Mouse (Mus musculus): ENCODE measurements at regions not wholly inside any gene's neighbourhood (a gene's known extent, or its start where the extent isn't known, plus 50 kb on each side); places are given as distances from the start of the nearest gene placed in this dataset.

DNA sequence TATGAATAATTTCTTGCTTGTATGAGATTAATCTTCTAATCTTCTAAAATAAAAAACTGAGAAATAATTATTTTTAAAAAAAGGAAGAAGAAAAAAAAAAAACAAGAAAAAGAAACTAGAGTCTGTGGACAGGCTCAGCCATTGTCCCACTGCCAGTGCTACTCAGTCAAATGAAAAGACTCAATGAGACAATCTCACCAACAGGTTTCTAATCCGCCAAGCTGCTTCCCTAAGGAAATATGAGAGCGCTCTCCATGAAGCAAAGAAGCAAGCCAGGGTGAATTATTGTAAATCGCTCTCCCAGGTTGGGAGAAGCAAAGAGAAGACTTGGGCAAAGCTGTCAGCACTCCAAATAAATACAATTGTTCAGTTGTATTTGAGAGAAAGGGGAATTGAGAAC lies 396.3 kb downstream of the Galc start:
- Histone ChIP-seq H3K36me3 (ENCODE audit: control insufficient read depth, insufficient read depth, low read length, poor library complexity, severe bottlenecking) (no peaks in the 10 kb centered on the region), H3K4me1 (ENCODE audit: control insufficient read depth in 2 of 2, insufficient read depth in 2 of 2, low read length in 2 of 2, poor library complexity in 1 of 2) (no peaks in the 10 kb centered on the region), H3K9me3 (ENCODE audit: control insufficient read depth, insufficient read depth, low read depth, low read length) (no peaks in the 10 kb centered on the region), H3K27ac (ENCODE audit: insufficient read depth, low read depth, low read length, poor library complexity, severe bottlenecking) (no peak overlapping the region), H3K4me3 (ENCODE audit: insufficient read depth in 1 of 2, low read depth in 1 of 2, low read length in 2 of 2, poor library complexity in 1 of 2, severe bottlenecking in 1 of 2) (no peak overlapping the region), H3K9ac (ENCODE audit: insufficient read depth, low read depth, low read length, poor library complexity, severe bottlenecking) (no peak overlapping the region)
- DNase-seq (ENCODE audit: low read depth, low spot score): no peak
- in situ Hi-C loops (cut with MboI; ENCODE audit: low sequenced_read_pairs in 2 of 2, unreplicated experiment in 2 of 2): no loop called here
- TF ChIP-seq HCFC1 (IDR thresholded peaks at IDR 0.05; ENCODE audit: borderline replicate concordance, insufficient read depth, low read length) (no peak), CHD2 (IDR thresholded peaks at IDR 0.05; ENCODE audit: low read depth, low read length) (no peak), MAFK (IDR thresholded peaks at IDR 0.05; ENCODE audit: insufficient read depth, low read depth, low read length) (no peak), ZC3H11A (IDR thresholded peaks at IDR 0.05; ENCODE audit: borderline replicate concordance, low read depth, low read length) (no peak), ZNF384 (IDR thresholded peaks at IDR 0.05; ENCODE audit: low read depth, low read length) (no peak)

DNA sequence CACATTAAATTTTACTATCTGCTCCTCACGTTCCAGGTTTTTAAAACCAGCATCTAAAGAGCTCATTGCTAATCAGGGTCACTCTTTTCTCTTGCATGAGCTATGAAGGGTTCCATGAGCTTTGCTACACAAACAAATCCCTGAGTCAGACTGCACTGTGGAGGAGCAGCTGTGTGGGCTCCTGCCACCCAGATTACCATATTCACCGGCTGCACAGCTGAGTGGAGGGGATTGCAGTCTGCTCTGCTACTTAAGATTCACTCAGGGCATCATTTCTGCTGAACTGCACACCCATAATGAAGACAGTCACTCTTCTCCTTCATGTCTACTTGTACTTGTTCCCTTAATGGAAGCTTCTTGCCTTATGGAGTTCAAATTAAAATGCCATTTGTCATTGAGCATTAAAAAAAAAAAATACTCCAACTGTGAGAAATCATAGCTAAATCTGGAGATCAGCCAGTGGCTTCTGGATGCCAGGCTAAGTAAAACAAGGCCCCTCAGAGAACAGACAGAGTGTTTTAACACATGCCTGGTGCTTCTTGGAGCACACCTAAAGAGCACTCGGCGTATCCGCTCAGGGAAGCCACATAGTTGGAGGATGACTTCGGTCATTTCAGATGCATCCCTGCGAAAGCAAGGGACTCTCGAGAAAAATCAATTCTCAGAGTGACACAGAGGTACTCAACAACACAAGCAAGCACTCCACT lies 422.9 kb downstream of the Galc start:
- TF ChIP-seq ZNF384 (IDR thresholded peaks at IDR 0.05; ENCODE audit: low read depth, low read length): no peak
- no peak for TF ChIP-seq MAFK (IDR thresholded peaks at IDR 0.05; ENCODE audit: insufficient read depth, low read depth, low read length)
- no peak for TF ChIP-seq ZC3H11A (IDR thresholded peaks at IDR 0.05; ENCODE audit: borderline replicate concordance, low read depth, low read length)
- TF ChIP-seq CHD2 (IDR thresholded peaks at IDR 0.05; ENCODE audit: low read depth, low read length): no peak
- TF ChIP-seq HCFC1 (IDR thresholded peaks at IDR 0.05; ENCODE audit: borderline replicate concordance, insufficient read depth, low read length): no peak
- in situ Hi-C loops (cut with MboI; ENCODE audit: low sequenced_read_pairs in 2 of 2, unreplicated experiment in 2 of 2): no loop called here

DNA sequence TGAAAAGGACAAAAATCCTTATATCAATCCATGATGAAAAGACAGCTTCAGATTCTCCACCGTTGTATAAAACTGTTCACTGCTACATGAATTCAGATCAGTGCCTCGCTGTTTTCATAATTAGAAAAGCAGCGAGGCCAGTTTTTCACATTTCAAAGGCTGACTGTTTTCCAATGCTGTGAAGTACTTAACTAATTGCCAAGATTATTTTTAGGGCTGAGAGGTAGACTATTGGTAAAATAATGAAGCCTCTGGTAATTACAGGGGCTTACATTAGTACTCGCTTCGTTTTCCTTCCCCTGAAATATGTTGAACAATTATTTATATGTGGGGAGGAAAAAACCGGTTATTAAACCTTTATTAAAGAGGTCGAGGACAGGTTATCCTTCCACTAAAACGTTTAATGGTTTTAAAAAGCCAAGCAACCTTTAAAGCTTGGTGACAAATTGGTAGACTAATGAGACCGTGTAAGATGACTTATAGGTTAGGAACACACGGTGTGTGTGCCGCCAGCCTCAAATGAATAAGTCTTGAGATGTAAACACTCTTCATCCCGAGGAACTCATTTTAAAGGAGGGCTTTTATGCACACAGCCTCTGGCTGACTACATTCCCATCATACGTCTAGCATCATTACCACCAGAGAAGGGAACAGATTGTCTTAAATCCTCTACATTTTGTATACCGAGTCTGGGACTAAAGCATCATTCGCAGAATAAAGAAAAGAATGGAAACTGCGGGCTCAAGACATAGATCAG lies 465.7 kb downstream of the Galc start:
- no peak overlapping the region for H3K4me3 ChIP-seq (ENCODE audit: insufficient read depth in 1 of 2, low read depth in 1 of 2, low read length in 2 of 2, poor library complexity in 1 of 2, severe bottlenecking in 1 of 2)
- TF ChIP-seq ZNF384 (IDR thresholded peaks at IDR 0.05; ENCODE audit: low read depth, low read length): no peak
- no peak for TF ChIP-seq ZC3H11A (IDR thresholded peaks at IDR 0.05; ENCODE audit: borderline replicate concordance, low read depth, low read length)
- TF ChIP-seq CHD2 (IDR thresholded peaks at IDR 0.05; ENCODE audit: low read depth, low read length): no peak
- no peak for TF ChIP-seq HCFC1 (IDR thresholded peaks at IDR 0.05; ENCODE audit: borderline replicate concordance, insufficient read depth, low read length)
- no peak for TF ChIP-seq MAFK (IDR thresholded peaks at IDR 0.05; ENCODE audit: insufficient read depth, low read depth, low read length)
- DNase-seq (ENCODE audit: low read depth, low spot score): no peak
- no peaks in the 10 kb centered on the region for H3K36me3 ChIP-seq (ENCODE audit: control insufficient read depth, insufficient read depth, low read length, poor library complexity, severe bottlenecking)
- no peaks in the 10 kb centered on the region for H3K9me3 ChIP-seq (ENCODE audit: control insufficient read depth, insufficient read depth, low read depth, low read length)
- no peaks in the 10 kb centered on the region for H3K4me1 ChIP-seq (ENCODE audit: control insufficient read depth in 2 of 2, insufficient read depth in 2 of 2, low read length in 2 of 2, poor library complexity in 1 of 2)
- in situ Hi-C loops (cut with MboI; ENCODE audit: low sequenced_read_pairs in 2 of 2, unreplicated experiment in 2 of 2): no loop called here
- H3K27ac ChIP-seq (ENCODE audit: insufficient read depth, low read depth, low read length, poor library complexity, severe bottlenecking): no peak overlapping the region
- H3K9ac ChIP-seq (ENCODE audit: insufficient read depth, low read depth, low read length, poor library complexity, severe bottlenecking): no peak overlapping the region

More for the DNA sequence above, 422.9 kb downstream of the Galc start:
- no peaks in the 10 kb centered on the region for H3K4me1 ChIP-seq (ENCODE audit: control insufficient read depth in 2 of 2, insufficient read depth in 2 of 2, low read length in 2 of 2, poor library complexity in 1 of 2)
- no peak for DNase-seq (ENCODE audit: low read depth, low spot score)
- H3K4me3 ChIP-seq (ENCODE audit: insufficient read depth in 1 of 2, low read depth in 1 of 2, low read length in 2 of 2, poor library complexity in 1 of 2, severe bottlenecking in 1 of 2): no peak overlapping the region
- H3K27ac ChIP-seq (ENCODE audit: insufficient read depth, low read depth, low read length, poor library complexity, severe bottlenecking): no peak overlapping the region
- H3K9ac ChIP-seq (ENCODE audit: insufficient read depth, low read depth, low read length, poor library complexity, severe bottlenecking): no peak overlapping the region
- no peaks in the 10 kb centered on the region for H3K9me3 ChIP-seq (ENCODE audit: control insufficient read depth, insufficient read depth, low read depth, low read length)
- no peaks in the 10 kb centered on the region for H3K36me3 ChIP-seq (ENCODE audit: control insufficient read depth, insufficient read depth, low read length, poor library complexity, severe bottlenecking)

DNA sequence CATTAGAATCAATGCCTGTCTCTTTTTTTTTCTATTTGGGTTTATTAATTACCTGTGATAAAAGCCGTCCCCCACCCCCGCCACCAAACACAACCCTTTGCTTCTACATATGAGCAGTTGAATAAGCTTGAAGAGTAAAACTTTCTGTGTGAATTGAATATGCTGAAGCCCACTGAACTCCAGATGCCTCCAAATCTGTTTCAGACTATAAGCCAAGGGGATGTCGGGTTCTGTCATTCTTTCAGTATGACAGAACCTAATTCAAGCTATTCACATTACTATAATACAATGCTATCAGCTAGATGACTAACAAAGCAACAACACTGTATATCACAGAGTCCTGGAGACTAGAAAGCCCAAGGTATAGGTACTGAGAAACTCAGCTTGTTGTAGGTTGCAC lies 475.8 kb downstream of the Galc start:
- Histone ChIP-seq H3K27ac (ENCODE audit: insufficient read depth, low read depth, low read length, poor library complexity, severe bottlenecking) (no peak overlapping the region), H3K9ac (ENCODE audit: insufficient read depth, low read depth, low read length, poor library complexity, severe bottlenecking) (no peak overlapping the region), H3K9me3 (ENCODE audit: control insufficient read depth, insufficient read depth, low read depth, low read length) (no peaks in the 10 kb centered on the region), H3K4me1 (ENCODE audit: control insufficient read depth in 2 of 2, insufficient read depth in 2 of 2, low read length in 2 of 2, poor library complexity in 1 of 2) (no peaks in the 10 kb centered on the region), H3K4me3 (ENCODE audit: insufficient read depth in 1 of 2, low read depth in 1 of 2, low read length in 2 of 2, poor library complexity in 1 of 2, severe bottlenecking in 1 of 2) (no peak overlapping the region), H3K36me3 (ENCODE audit: control insufficient read depth, insufficient read depth, low read length, poor library complexity, severe bottlenecking) (no peaks in the 10 kb centered on the region)
- no peak for DNase-seq (ENCODE audit: low read depth, low spot score)
- in situ Hi-C loops (cut with MboI; ENCODE audit: low sequenced_read_pairs in 2 of 2, unreplicated experiment in 2 of 2): no loop called here
- no peak for TF ChIP-seq MAFK (IDR thresholded peaks at IDR 0.05; ENCODE audit: insufficient read depth, low read depth, low read length)
- no peak for TF ChIP-seq ZNF384 (IDR thresholded peaks at IDR 0.05; ENCODE audit: low read depth, low read length)
- TF ChIP-seq CHD2 (IDR thresholded peaks at IDR 0.05; ENCODE audit: low read depth, low read length): no peak
- TF ChIP-seq ZC3H11A (IDR thresholded peaks at IDR 0.05; ENCODE audit: borderline replicate concordance, low read depth, low read length): no peak
- no peak for TF ChIP-seq HCFC1 (IDR thresholded peaks at IDR 0.05; ENCODE audit: borderline replicate concordance, insufficient read depth, low read length)
